Mouse (Mus musculus): ENCODE measurements around the gene C9.

The C9 gene

GRCm38 (mm10) chr15:6445135-6445534, at the start of gene C9:
TSS of gene C9 (plus strand) at chr15:6445327.
- DNase-seq, result no peak

DNA sequence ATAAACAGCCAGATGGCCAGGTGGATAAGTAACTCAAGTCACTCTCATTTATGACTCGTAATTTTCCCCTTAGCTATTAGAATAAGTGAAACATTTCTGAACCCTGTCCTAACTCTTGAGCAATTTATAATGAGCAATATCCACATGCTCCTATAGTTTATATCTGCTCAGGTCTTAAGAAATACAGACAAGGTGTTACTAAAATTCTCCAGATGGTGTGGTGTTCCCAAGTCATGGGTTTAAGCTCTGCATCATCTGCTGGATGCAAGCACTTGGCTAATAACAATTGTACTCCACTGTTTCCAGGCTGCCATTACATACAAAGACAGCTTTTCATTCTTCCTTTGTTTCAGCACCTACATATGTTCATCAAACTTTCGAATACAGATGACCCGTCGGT, 46.9 kb upstream of the C9 start:
- DNase-seq, result no peak

- no peak for DNase-seq
Observed at GRCm38 (mm10) chr15:6398881-6399280, 46.2 kb upstream of the C9 start.

- no peak for DNase-seq
Observed at GRCm38 (mm10) chr15:6400115-6400514, 45.0 kb upstream of the C9 start.

DNA sequence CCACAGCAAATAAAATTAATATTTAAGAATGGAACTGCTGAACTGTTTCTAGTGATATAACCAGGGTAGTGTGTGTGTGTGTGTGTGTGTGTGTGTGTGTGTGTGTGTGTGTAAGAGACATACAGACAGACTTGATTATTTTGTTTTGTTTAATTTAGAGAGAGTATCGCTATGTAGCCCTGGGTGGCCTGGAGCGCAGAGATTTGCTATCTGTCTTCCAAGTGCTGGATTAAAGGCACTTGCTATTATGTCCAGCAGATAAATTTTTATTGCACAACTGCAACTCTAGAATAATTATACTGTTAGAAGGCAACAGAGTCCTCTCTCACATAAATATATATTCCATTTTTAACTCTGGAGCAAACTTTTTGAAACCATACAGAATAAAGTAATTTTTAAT, 42.7 kb upstream of the C9 start:
- DNase-seq, result no peak

GRCm38 (mm10) chr15:6404172-6404571, 41.0 kb upstream of the C9 start:
- no peak for DNase-seq

- no peak for DNase-seq
Observed at GRCm38 (mm10) chr15:6406771-6407170, 38.4 kb upstream of the C9 start.

DNA sequence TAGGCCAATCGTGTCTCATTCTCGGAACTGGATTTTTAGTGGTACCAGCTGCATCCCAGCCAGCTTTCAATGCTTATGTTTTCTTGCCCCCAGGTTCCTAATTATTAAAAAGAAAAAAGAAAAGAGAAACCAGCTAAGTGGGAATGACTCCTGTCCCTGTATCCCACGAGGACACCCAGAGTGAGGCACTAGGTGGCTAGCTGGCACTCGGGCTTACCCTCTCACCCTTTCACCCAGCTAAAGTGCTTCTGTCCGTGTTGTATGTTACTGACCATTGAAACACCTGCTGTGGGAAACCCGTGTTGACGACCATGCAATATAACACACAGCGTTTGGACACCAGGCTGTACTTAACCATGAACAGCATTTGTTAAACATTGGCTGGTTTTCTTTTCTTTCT, 36.1 kb upstream of the C9 start:
- DNase-seq, result no peak

DNA sequence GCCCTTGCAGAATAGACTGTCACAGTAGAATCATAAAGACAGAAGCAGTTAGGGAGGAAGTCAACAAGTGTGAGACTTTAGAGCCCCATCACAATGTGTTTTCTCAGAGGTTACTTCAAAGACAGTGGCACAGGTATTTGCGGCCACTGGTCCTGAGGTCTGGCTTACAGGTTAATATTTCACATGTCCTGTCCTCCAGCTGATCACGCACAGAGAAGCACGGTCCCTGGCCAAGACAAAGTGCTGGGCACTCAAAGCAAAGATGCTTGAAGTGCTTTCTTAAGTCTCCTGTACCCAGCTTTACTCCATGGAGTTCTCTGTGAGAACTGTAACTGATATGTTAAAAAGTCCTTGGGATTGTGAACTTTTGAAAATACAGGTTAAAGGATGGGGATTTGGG, 35.0 kb upstream of the C9 start:
- DNase-seq, result no peak

GRCm38 (mm10) chr15:6411334-6411733, 33.8 kb upstream of the C9 start:
- peak; percentile 33 to 41 for DNase-seq

- DNase-seq, result no peak
Observed at GRCm38 (mm10) chr15:6415317-6415716, 29.8 kb upstream of the C9 start.

GRCm38 (mm10) chr15:6431777-6432176, 13.3 kb upstream of the C9 start:
- DNase-seq, result no peak

DNA sequence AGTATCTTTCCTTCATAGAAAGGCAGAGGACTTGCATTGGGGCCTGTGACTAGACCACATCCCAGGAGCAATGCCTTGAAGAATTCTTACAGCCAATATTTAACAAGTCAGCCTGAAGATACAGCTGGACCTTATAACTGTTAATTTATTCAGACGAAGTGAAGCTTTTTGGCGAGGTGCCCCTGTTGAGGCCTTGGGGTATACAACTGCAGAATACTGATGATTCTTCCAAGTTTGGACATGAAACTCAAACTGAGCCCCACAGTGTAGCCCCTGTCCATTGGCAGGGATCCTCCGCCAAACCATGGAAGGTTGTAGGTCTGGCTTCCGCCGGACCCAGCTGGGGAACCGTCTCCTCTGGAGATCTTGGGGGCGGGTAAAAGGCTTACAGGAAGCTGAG, 12.7 kb upstream of the C9 start:
- DNase-seq, result no peak

- no peak for DNase-seq
Observed at GRCm38 (mm10) chr15:6435281-6435680, 9.8 kb upstream of the C9 start.

DNA sequence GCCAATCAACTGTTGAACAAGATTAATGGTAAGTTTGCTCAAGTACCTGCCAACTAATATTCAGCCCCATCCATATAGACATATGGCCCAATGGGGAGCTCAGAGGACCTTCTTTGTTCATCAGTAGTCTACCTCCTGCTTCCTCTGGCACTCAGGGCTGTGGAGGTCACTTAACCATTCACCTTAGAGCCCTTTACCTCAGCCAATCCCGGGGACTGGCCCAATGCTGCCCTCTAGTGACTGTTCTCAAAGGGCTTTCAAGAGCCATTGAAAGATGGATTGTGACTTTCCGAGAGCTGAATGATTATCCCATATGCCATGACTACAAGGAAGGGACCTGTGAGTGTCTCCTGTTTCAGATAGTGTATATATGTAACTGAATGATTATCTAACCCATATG, 9.4 kb upstream of the C9 start:
- DNase-seq, result peak in 1 of 2 experiments; percentile 47

GRCm38 (mm10) chr15:6438685-6439084, 6.4 kb upstream of the C9 start:
- DNase-seq, result no peak

DNA sequence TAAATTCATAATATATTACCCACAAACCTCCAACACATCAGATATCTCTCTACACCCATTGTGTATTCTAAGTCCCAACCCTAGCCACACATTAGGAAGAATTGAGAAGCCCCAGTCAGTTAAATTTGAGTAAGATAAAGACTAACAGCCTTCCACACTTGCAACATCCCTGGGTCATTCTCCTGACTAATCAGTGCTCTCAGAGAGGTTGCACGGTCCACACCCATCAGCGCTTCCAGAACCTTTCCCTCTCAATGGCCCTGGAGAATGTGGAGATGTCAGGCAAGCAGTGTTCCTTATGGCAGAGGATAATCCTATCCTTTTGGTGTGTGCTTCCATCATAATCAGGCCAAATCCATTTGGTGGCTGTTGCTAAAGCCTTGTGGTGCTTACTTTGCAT, 675 bp upstream of the C9 start:
- DNase-seq, result no peak

GRCm38 (mm10) chr15:6446181-6446580, 1.1 kb downstream of the C9 start:
- DNase-seq, result no peak

- no peak for DNase-seq
Observed at GRCm38 (mm10) chr15:6448892-6449291, 3.8 kb downstream of the C9 start.

- no peak for DNase-seq
Observed at GRCm38 (mm10) chr15:6454461-6454860, 9.3 kb downstream of the C9 start.

GRCm38 (mm10) chr15:6461381-6461780, 16.3 kb downstream of the C9 start:
- DNase-seq, result no peak

DNA sequence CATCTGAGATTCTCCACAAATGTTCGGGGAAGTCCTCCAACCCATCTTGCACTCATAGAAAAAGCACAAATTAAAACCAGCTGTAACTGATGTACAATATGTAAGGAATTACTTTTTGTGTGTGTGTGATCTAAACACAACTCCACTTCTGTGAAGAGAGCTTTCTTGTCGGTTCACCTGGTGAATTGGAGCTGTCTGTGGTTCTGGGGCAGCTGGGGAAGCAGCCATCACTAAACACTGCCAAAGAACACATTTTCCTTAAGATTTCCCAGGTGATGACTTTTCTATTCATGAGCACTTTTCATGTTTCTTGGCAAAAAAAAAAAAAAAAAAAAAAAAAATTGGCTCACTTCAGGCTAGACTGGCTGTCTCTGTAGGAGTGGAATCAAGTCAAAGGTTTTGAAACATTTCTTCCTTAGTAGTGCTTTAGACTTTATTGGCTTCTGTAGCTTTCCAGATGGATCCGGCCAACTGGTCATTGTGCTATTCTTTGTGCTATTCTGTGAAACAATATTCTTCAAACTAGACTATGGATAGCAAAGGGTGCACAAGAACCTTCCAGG, 18.3 kb downstream of the C9 start:
- DNase-seq, result no peak

- no peak for DNase-seq
Observed at GRCm38 (mm10) chr15:6466995-6467394, 21.9 kb downstream of the C9 start.

DNA sequence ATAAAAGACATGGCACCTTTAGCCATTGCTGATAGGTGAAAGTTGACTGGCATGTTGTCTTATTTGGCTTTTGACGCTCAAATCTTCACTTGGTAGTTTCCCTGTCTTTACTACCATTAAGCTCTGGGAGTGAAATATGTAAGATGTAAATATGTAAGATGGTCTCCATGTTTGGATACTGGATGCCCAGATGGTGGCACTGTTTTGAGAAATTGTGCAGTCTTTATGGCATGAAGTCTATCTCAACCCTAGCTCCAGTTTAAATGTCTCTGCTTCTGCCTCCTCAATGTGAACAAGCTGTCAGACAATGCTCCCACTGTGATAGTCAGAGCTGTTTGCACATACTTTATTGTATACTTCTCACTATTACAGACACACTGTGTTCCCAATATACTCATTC, 23.7 kb downstream of the C9 start:
- DNase-seq, result no peak

DNA sequence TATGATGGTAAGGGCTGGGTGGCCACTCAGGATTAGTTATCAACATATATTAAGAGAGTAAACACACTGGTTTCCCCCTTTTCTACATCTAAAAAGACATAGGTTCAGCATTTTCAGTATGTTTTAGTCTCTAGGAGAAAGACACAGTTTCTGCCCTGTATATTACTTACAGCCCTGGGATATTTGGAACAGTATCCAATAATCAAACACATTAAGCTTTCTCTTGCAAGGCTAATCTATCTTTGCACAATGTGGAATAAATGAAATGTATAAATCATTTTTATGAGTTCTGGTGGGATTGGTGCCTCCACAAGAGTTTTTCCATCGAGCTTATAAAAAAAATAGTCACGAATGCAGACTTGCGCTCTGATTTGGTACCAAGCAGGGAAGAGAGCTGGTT, 24.3 kb downstream of the C9 start:
- no peak for DNase-seq

GRCm38 (mm10) chr15:6483561-6483960, 38.4 kb downstream of the C9 start:
- DNase-seq, result no peak

Measured in lung, adult 18-20 months (tissue).